Mouse (Mus musculus) MEL (cell line): ENCODE measurements around the gene Loxl1.

Source experiments
- CTCF ChIP-seq, 3 experiments: IDR thresholded peaks in 2 of 3; conservative IDR thresholded peaks in 1 of 3; 2 replicates each; pipeline ENCODE4 v1.5.1; 2011 to 2012; ENCODE audit warnings: low read length in 3 of 3, low read depth in 2 of 3, mild to moderate bottlenecking in 2 of 3, improper control_type of control experiment in 1 of 3, inconsistent platforms in 1 of 3, mixed read lengths in 1 of 3, moderate library complexity in 1 of 3; ENCODE audit not compliant: control insufficient read depth in 1 of 3, insufficient read depth in 1 of 3, poor library complexity in 1 of 3, severe bottlenecking in 1 of 3
- MYB ChIP-seq: IDR thresholded peaks from 2 replicates; pipeline ENCODE4 v1.6.1; 2011; ENCODE audit warnings: mild to moderate bottlenecking, low read depth, low read length, improper control_type of control experiment
- SIN3A ChIP-seq: IDR thresholded peaks from 2 replicates; pipeline ENCODE4 v1.6.1; 2012; ENCODE audit warnings: low read length, improper control_type of control experiment, inconsistent platforms

- TF ChIP-seq MYB (no peak), CTCF (IDR thresholded peaks at IDR 0.05 in 2 of 3, conservative IDR thresholded peaks at IDR 0.05 in 1 of 3; ENCODE audit: control insufficient read depth in 1 of 3, insufficient read depth in 1 of 3, low read depth in 2 of 3, low read length in 3 of 3, poor library complexity in 1 of 3, severe bottlenecking in 1 of 3) (no peak), SIN3A (no peak)
These were observed 34.8 kb upstream of the Loxl1 start for GRCm38 (mm10) chr9:58347795-58348194.
